Mouse (Mus musculus): ENCODE results near the gene Met. TPM values are rescaled to one million over a fixed set of nuclear protein-coding genes. Genes with fewer than 3 reads are reported as not detected.

Gene Met
- total and polyA plus RNA-seq, 3 experiments = 0.13 to 0.53 (median 0.26) TPM

DNA sequence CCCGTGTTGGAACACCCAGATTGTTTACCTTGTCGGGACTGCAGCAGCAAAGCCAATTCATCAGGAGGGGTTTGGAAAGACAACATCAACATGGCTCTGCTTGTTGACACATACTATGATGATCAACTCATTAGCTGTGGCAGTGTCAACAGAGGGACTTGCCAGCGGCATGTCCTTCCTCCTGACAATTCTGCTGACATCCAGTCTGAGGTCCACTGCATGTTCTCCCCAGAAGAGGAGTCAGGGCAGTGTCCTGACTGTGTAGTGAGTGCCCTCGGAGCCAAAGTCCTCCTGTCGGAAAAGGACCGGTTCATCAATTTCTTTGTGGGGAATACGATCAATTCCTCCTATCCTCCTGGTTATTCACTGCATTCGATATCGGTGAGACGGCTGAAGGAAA is 27.9 kb downstream of the Met start:
- in situ Hi-C loops (cut with MboI; ENCODE audit: low pct_ligation_motif_present, low pct_unique_long_range_greater_than_20kb, low sequenced_read_pairs) (no loop called here), dilution Hi-C loops (cut with MboI; ENCODE audit: extremely low pct_ligation_motif_present, extremely low pct_unique_long_range_greater_than_20kb, low sequenced_read_pairs) (no loop called here)
- no peak for DNase-seq (ENCODE audit: extremely low read depth)
- Histone ChIP-seq H3K9me3 (replicated peaks; ENCODE audit: low read length) (no peaks in the 10 kb centered on the region), H3K27me3 (replicated peaks) (no peaks in the 10 kb centered on the region), H3K36me3 (replicated peaks in 1 of 2; ENCODE audit: control insufficient read depth in 1 of 2, insufficient read depth in 1 of 2, low read length in 1 of 2) (no peaks in the 10 kb centered on the region), H3K79me2 (replicated peaks; ENCODE audit: control insufficient read depth, extremely low read depth, insufficient read depth, poor library complexity, severe bottlenecking) (no peaks in the 10 kb centered on the region), H3K27ac (ENCODE audit: insufficient read depth, low read depth) (no peak overlapping the region), H3K4me3 (replicated peaks in 1 of 3; ENCODE audit: low read depth in 2 of 3, low read length in 2 of 3, poor library complexity in 1 of 3) (no peak overlapping the region), H3K4me2 (ENCODE audit: insufficient read depth, low read depth, poor library complexity, severe bottlenecking) (no peak overlapping the region), H3K9ac (ENCODE audit: insufficient read depth, low read depth) (no peak overlapping the region), H3K4me1 (ENCODE audit: control insufficient read depth in 1 of 2, insufficient read depth in 2 of 2) (no peaks in the 10 kb centered on the region)
- TF ChIP-seq RCOR1 (conservative IDR thresholded peaks at IDR 0.05; ENCODE audit: low read depth, low read length) (no peak), IRF4 (IDR thresholded peaks at IDR 0.05; ENCODE audit: low read depth, low read length) (no peak), ETS1 (conservative IDR thresholded peaks at IDR 0.05; ENCODE audit: low read depth, low read length) (no peak), JUND (conservative IDR thresholded peaks at IDR 0.05; ENCODE audit: low read depth, low read length) (no peak), MAZ (IDR thresholded peaks at IDR 0.05; ENCODE audit: low read depth, low read length) (no peak), PAX5 (IDR thresholded peaks at IDR 0.05; ENCODE audit: low read length) (no peak), TCF12 (IDR thresholded peaks at IDR 0.05; ENCODE audit: low read depth, low read length) (no peak), MXI1 (IDR thresholded peaks at IDR 0.05; ENCODE audit: low read depth, low read length) (no peak), ELF1 (IDR thresholded peaks at IDR 0.05; ENCODE audit: low read depth, low read length) (no peak), SIN3A (IDR thresholded peaks at IDR 0.05; ENCODE audit: low read length) (no peak), TBP (conservative IDR thresholded peaks at IDR 0.05; ENCODE audit: low read depth, low read length) (no peak), NRF1 (IDR thresholded peaks at IDR 0.05; ENCODE audit: low read depth, low read length) (no peak)

DNA sequence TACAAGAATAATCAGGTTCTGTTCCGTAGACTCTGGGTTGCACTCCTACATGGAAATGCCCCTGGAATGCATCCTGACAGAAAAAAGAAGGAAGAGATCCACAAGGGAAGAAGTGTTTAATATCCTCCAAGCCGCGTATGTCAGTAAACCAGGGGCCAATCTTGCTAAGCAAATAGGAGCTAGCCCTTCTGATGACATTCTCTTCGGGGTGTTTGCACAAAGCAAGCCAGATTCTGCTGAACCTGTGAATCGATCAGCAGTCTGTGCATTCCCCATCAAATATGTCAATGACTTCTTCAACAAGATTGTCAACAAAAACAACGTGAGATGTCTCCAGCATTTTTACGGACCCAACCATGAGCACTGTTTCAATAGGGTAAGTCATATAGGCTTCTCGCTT is 28.5 kb downstream of the Met start:
- DNase-seq (ENCODE audit: extremely low read depth) = no peak
- no peak overlapping the region for H3K27ac ChIP-seq (ENCODE audit: insufficient read depth, low read depth)
- dilution Hi-C loops (cut with MboI; ENCODE audit: extremely low pct_ligation_motif_present, extremely low pct_unique_long_range_greater_than_20kb, low sequenced_read_pairs) = no loop called here
- in situ Hi-C loops (cut with MboI; ENCODE audit: low pct_ligation_motif_present, low pct_unique_long_range_greater_than_20kb, low sequenced_read_pairs) = no loop called here
- TF ChIP-seq NELFE (IDR thresholded peaks at IDR 0.05; ENCODE audit: low read depth, low read length) = no peak
- no peak for TF ChIP-seq ELF1 (IDR thresholded peaks at IDR 0.05; ENCODE audit: low read depth, low read length)
- TF ChIP-seq CTCF (conservative IDR thresholded peaks at IDR 0.05 in 1 of 2, IDR thresholded peaks at IDR 0.05 in 1 of 2; ENCODE audit: low read depth in 2 of 2, low read length in 2 of 2) = no peak
- no peak for TF ChIP-seq E2F4 (IDR thresholded peaks at IDR 0.05; ENCODE audit: insufficient replicate concordance, low read depth, low read length)
- TF ChIP-seq USF2 (conservative IDR thresholded peaks at IDR 0.05; ENCODE audit: low read depth, low read length) = no peak
- TF ChIP-seq SMC3 (IDR thresholded peaks at IDR 0.05; ENCODE audit: low read depth, low read length) = no peak
- TF ChIP-seq JUN (IDR thresholded peaks at IDR 0.05; ENCODE audit: insufficient read depth, low read depth, low read length) = no peak
- TF ChIP-seq CHD1 (IDR thresholded peaks at IDR 0.05; ENCODE audit: low read depth, low read length) = no peak
- TF ChIP-seq ZKSCAN1 (IDR thresholded peaks at IDR 0.05; ENCODE audit: borderline replicate concordance, low read depth, low read length) = no peak
- no peak for TF ChIP-seq ETS1 (conservative IDR thresholded peaks at IDR 0.05; ENCODE audit: low read depth, low read length)
- no peak for TF ChIP-seq MXI1 (IDR thresholded peaks at IDR 0.05; ENCODE audit: low read depth, low read length)
- TF ChIP-seq TBP (conservative IDR thresholded peaks at IDR 0.05; ENCODE audit: low read depth, low read length) = no peak
- no peak for TF ChIP-seq GABPA (IDR thresholded peaks at IDR 0.05; ENCODE audit: insufficient replicate concordance, low read depth, low read length)
- no peak for TF ChIP-seq MAZ (IDR thresholded peaks at IDR 0.05; ENCODE audit: low read depth, low read length)
- TF ChIP-seq ZNF384 (IDR thresholded peaks at IDR 0.05; ENCODE audit: low read depth, low read length) = no peak
- no peak for TF ChIP-seq UBTF (IDR thresholded peaks at IDR 0.05; ENCODE audit: low read depth, low read length)
- no peak overlapping the region for H3K4me2 ChIP-seq (ENCODE audit: insufficient read depth, low read depth, poor library complexity, severe bottlenecking)
- H3K79me2 ChIP-seq (replicated peaks; ENCODE audit: control insufficient read depth, extremely low read depth, insufficient read depth, poor library complexity, severe bottlenecking) = no peaks in the 10 kb centered on the region
- no peaks in the 10 kb centered on the region for H3K27me3 ChIP-seq (replicated peaks)
- no peaks in the 10 kb centered on the region for H3K9me3 ChIP-seq (replicated peaks; ENCODE audit: low read length)
- H3K4me1 ChIP-seq (ENCODE audit: control insufficient read depth in 1 of 2, insufficient read depth in 2 of 2) = no peaks in the 10 kb centered on the region
- no peak overlapping the region for H3K4me3 ChIP-seq (replicated peaks in 1 of 3; ENCODE audit: low read depth in 2 of 3, low read length in 2 of 3, poor library complexity in 1 of 3)
- H3K9ac ChIP-seq (ENCODE audit: insufficient read depth, low read depth) = no peak overlapping the region
- H3K36me3 ChIP-seq (replicated peaks in 1 of 2; ENCODE audit: control insufficient read depth in 1 of 2, insufficient read depth in 1 of 2, low read length in 1 of 2) = no peaks in the 10 kb centered on the region
